Mouse (Mus musculus) heart, adult 2 months (tissue): ENCODE measurements at regions not wholly inside any gene's neighbourhood (a gene's known extent, or its start where the extent isn't known, plus 50 kb on each side); places are given as distances from the start of the nearest gene placed in this dataset.

Experiments
- DNase-seq, 2 experiments: peaks; one replicate each; pipeline ENCODE4 v3.0.0; 2021
- H3K27ac ChIP-seq: fragments of 200-600 bp; 2 replicates; pipeline ENCODE4 v1.8.1; 2022
- H3K27me3 ChIP-seq: fragments of 200-500 bp; 2 replicates; pipeline ENCODE4 v1.6.1; 2012; ENCODE audit warnings: mild to moderate bottlenecking, low read length, inconsistent platforms, mixed read lengths; ENCODE audit not compliant: control insufficient read depth, insufficient read depth
- H3K36me3 ChIP-seq: fragments of 200-500 bp; 2 replicates; pipeline ENCODE4 v1.6.1; 2012; ENCODE audit warnings: low read length, inconsistent platforms; ENCODE audit not compliant: control insufficient read depth, insufficient read depth
- H3K4me1 ChIP-seq: fragments of 200-500 bp; 2 replicates; pipeline ENCODE4 v1.6.1; 2011; ENCODE audit warnings: low read length; ENCODE audit not compliant: control insufficient read depth, insufficient read depth
- H3K4me3 ChIP-seq: fragments of 200-600 bp; 2 replicates; pipeline ENCODE4 v1.8.1; 2022
- H3K79me2 ChIP-seq: fragments of 200-500 bp; replicated peaks from 2 replicates; pipeline ENCODE4 v1.6.1; 2012; ENCODE audit warnings: mild to moderate bottlenecking, inconsistent platforms, low read length, moderate library complexity, mixed read lengths; ENCODE audit not compliant: control insufficient read depth, insufficient read depth
- H3K9ac ChIP-seq: fragments of 200-500 bp; 2 replicates; pipeline ENCODE4 v1.6.1; 2012; ENCODE audit warnings: low read depth, mild to moderate bottlenecking, control low read depth, inconsistent platforms, low read length, mixed read lengths
- CTCF ChIP-seq: fragments of 200-600 bp; IDR thresholded peaks from 2 replicates; pipeline ENCODE4 v1.8.1; 2022; ENCODE audit warnings: antibody characterized with exemption, mild to moderate bottlenecking, moderate library complexity
- EP300 ChIP-seq: fragments of 200-500 bp; IDR thresholded peaks from 2 replicates; pipeline ENCODE4 v1.6.1; 2011; ENCODE audit warnings: low read depth, low read length, control low read depth; ENCODE audit not compliant: insufficient read depth
- POLR2A ChIP-seq: fragments of 200-500 bp; IDR thresholded peaks from 2 replicates; pipeline ENCODE4 v1.6.1; 2011; ENCODE audit warnings: mild to moderate bottlenecking, low read depth, low read length, control low read depth; ENCODE audit not compliant: insufficient read depth
- WGBS: fragments of 180-500 bp; shearing (Covaris S2); methylation state at CpG from one replicate; pipeline ENCODE4 v1.1.7; 2018; 5-methylcytosine and 5-hydroxymethylcytosine counted together
- intact Hi-C: fragments of 180-260 bp; cut with DNase I; formaldehyde crosslinking; loops from one replicate; pipeline ENCODE4 v1.15.1; 2025

- Histone ChIP-seq H3K79me2 (no peaks in the 10 kb centered on the region), H3K27me3 (no peaks in the 10 kb centered on the region)
These were observed 168.0 kb upstream of the Suclg2 start for GRCm38 (mm10) chr6:95886645-95887044.

GRCm38 (mm10) chr6:95902551-95902950 is 184.0 kb upstream of the Suclg2 start:
- no peaks in the 10 kb centered on the region for H3K36me3 ChIP-seq
- H3K79me2 ChIP-seq = no peaks in the 10 kb centered on the region
- H3K4me1 ChIP-seq = no peaks in the 10 kb centered on the region
- H3K27ac ChIP-seq = no peak overlapping the region
- intact Hi-C loops = no loop called here
- DNase-seq = no peak
- no peaks in the 10 kb centered on the region for H3K27me3 ChIP-seq
- H3K9ac ChIP-seq = no peak overlapping the region
- WGBS = 86% methylated on average over 2 of the region's 2 CpGs
- TF ChIP-seq POLR2A = no peak
- no peak for TF ChIP-seq CTCF
- TF ChIP-seq EP300 = no peak
- no peak overlapping the region for H3K4me3 ChIP-seq

More at GRCm38 (mm10) chr6:95886645-95887044, 168.0 kb upstream of the Suclg2 start:
- H3K27ac ChIP-seq = no peak overlapping the region
- DNase-seq = no peak
- intact Hi-C loops = no loop called here
- H3K4me1 ChIP-seq = no peaks in the 10 kb centered on the region
- TF ChIP-seq POLR2A = no peak
- TF ChIP-seq CTCF = no peak
- no peak for TF ChIP-seq EP300
- WGBS = 83% methylated on average over 4 of the region's 4 CpGs
- no peak overlapping the region for H3K9ac ChIP-seq
- no peaks in the 10 kb centered on the region for H3K36me3 ChIP-seq
- no peak overlapping the region for H3K4me3 ChIP-seq

- Histone ChIP-seq H3K27ac (no peak overlapping the region), H3K79me2 (no peaks in the 10 kb centered on the region), H3K27me3 (no peaks in the 10 kb centered on the region), H3K36me3 (no peaks in the 10 kb centered on the region), H3K4me1 (no peaks in the 10 kb centered on the region), H3K9ac (no peak overlapping the region), H3K4me3 (no peak overlapping the region)
- TF ChIP-seq CTCF (no peak), EP300 (no peak), POLR2A (no peak)
- intact Hi-C loops = no loop called here
- no peak for DNase-seq
- 21% methylated on average over 10 of the region's 10 CpGs for WGBS
These were observed 185.6 kb upstream of the Suclg2 start for GRCm38 (mm10) chr6:95904085-95904633.

DNA sequence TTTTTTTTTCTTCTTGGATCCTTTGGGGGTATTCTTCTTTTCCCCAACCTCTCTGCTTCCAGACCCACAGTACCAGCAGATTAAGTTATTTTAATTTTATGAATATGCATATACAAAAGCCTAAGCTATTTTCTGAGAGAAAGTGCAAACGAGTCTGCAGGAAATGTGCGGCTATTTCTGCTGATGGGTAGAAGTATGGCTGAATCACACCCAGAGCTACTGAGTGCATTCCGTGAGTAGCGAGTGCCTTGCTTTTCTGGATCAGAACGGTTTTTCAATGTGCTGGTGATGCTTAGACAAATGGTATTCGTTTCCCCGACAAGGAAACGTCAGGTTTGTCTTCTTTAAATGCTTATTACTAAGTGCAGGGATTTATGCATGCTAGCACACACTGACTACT is 186.5 kb upstream of the Suclg2 start:
- intact Hi-C loops = no loop called here
- no peak for TF ChIP-seq POLR2A
- TF ChIP-seq EP300 = no peak
- no peak for TF ChIP-seq CTCF
- Histone ChIP-seq H3K9ac (no peak overlapping the region), H3K4me3 (no peak overlapping the region), H3K36me3 (no peaks in the 10 kb centered on the region), H3K4me1 (no peaks in the 10 kb centered on the region), H3K27ac (no peak overlapping the region), H3K79me2 (no peaks in the 10 kb centered on the region), H3K27me3 (no peaks in the 10 kb centered on the region)
- no peak for DNase-seq
- 79% methylated on average over 8 of the region's 8 CpGs for WGBS

GRCm38 (mm10) chr6:95921737-95922136 is 191.2 kb upstream of the Fam19a1 start:
- Histone ChIP-seq H3K36me3 (no peaks in the 10 kb centered on the region), H3K4me3 (no peak overlapping the region), H3K9ac (no peak overlapping the region), H3K27me3 (no peaks in the 10 kb centered on the region), H3K27ac (no peak overlapping the region), H3K4me1 (no peaks in the 10 kb centered on the region), H3K79me2 (no peaks in the 10 kb centered on the region)
- TF ChIP-seq POLR2A (no peak), EP300 (no peak), CTCF (no peak)
- no peak for DNase-seq
- intact Hi-C loops = no loop called here
- WGBS = 48% methylated on average over 3 of the region's 3 CpGs

GRCm38 (mm10) chr6:95934561-95934960 is 178.4 kb upstream of the Fam19a1 start:
- no peak overlapping the region for H3K4me3 ChIP-seq
- no peak overlapping the region for H3K9ac ChIP-seq
- TF ChIP-seq POLR2A (no peak), CTCF (no peak), EP300 (no peak)
- no peak for DNase-seq
- no peaks in the 10 kb centered on the region for H3K79me2 ChIP-seq
- no peaks in the 10 kb centered on the region for H3K36me3 ChIP-seq
- H3K4me1 ChIP-seq = no peaks in the 10 kb centered on the region
- H3K27me3 ChIP-seq = no peaks in the 10 kb centered on the region
- no peak overlapping the region for H3K27ac ChIP-seq
- intact Hi-C loops = no loop called here
- WGBS = 15% methylated on average over 1 of the region's 1 CpGs
